Mouse (Mus musculus): ENCODE measurements around the gene Wdr78.

The Wdr78 gene

GRCm38 (mm10) chr4:103114184-103115111 is at the start of gene Wdr78, which contains the start of gene Mier1:
Gene Wdr78, minus strand, starts transcription at chr4:103114555.
Gene Mier1, plus strand, starts transcription at chr4:103114390.
- DNase-seq, result peak; percentile 97

DNA sequence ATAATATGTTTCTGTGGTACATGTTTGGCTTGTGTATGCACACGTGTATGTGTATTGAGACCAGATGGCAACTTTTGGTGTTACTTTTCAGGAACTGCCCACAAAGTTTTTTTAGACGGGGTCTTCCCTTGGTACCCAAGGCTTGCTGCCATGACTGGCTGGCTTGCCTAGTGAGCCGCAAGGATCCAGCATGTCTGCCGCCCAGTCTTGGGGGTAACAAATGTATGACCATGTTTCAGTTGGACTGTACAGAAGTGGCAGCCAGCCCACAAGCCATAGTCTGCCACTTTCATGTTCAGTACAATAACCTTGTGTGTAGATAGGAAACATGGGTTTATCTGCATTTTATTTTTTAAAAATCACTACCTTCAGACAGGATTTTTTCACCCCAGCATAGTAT is 44.4 kb upstream of the Wdr78 start:
- DNase-seq, result no peak

DNA sequence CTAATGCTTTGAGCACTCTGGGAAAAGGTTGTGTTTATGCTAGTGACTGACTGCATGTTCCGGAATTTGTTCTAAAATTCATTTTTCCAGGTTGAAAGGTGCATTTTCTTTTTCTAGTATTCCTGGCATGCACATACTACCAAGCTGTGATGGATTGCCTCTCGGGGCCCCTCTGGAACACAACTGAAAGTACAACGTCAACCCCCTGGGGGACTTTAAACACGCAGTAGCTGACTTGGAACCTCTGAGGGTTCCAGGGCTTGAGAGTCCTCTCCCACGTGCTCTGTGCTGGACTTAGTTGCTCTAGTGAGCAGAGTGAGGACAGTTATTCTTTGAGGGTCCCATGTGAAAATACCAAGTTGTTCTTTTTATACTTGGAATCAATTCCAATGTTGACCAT is 37.6 kb upstream of the Wdr78 start:
- DNase-seq, result no peak

DNA sequence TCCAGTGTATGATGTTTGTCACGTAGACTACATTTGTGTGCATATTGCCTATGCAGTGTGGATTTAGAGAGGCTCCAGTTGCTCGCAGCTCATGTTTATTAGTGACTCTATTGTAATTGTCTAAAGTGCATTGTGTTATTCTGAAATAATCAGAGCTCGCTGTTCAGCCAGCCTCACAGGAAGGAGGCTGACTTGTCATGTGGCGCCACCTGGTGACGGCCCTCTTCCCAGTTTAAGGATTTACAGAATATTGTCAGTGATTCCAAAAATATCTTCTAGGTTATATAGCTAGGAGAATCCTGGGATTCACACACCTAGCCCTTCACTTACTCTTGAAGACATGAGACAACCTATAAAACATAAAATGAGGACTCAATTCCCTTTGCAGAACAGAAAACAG is 32.0 kb upstream of the Wdr78 start:
- DNase-seq, result peak; percentile 92

DNA sequence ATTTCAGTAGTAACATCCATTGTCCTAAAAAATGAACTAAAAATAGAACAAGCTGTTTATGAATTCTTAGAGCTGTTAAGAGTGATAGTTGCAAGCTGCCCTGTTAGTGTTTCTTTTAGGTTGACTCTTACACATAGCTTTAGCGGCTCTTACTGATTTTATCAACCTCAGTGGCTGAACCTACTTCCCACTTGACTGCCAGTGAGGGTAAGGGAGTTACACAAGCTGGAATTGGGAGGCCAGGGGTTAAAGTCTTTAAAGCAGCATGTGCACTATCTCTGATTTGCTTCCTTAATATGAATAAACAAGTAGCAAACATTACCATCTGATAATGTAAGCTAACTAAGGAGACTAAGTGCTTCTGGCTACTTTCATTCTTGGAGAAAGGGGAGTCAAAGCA is 22.6 kb upstream of the Wdr78 start:
- no peak for DNase-seq

- DNase-seq, result no peak
Observed at GRCm38 (mm10) chr4:103126533-103126932, 12.2 kb upstream of the Wdr78 start.

DNA sequence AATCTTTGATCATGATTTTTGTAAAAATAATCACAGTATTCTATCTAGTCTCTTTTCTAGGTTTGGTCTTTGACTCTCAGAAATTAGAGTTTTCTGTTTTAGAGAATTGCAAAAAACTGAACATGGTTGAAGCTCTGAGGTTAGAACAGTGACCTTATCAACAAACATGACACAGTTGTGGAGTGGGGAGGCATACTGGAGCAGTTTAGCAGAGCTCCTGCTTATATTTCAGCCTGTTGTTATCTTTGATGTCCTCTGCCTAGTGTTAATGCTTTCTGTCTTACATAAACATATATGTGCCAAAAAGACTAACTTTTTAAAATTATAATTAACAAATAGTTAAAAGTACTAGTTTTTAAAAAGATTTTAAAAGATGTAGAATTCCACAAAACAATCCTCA is 9.3 kb upstream of the Wdr78 start:
- DNase-seq, result no peak

DNA sequence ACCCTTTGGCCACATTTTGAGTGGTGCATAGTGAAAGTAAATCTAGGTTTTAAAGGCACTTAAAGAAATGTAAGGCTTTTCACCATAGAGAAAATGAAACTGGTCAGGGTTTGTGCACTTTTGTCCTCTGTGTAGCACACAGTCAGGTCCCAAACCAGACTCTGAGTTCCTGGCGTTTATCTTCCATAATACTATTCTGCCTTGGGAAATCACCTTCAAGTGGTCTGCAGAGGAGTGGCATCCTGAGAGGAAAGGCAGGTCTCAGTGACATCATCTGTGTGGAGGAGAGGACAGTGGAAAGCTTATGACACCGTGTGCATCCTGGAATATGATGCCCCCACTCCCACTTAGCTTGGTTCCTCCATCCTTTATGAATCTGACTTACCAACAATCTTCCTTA is 8.7 kb upstream of the Wdr78 start:
- DNase-seq, result peak; percentile 23

DNA sequence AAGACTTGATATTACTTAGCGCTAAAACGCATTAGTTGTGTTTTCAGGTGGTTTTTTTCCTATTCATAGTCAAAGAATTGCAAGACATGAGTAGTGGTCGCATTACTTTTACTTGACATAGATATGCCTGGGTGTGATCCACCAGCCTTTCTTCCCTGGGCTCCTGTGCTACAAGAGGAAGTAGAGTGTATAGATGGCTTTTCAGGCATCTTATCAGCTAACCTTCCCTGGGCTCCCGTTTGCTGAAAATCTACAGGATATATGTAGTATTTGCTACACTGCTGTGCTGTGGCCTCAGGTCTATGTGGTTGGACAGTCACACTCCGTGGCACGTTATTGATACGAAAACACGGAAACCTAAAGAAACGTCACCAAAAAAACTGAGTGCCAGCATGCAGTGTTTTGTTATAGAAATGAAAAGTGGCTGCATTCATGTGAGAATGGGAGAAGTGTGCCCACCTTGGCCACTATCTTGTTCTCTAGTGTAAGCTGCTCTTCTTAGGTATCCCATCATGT is 6.6 kb upstream of the Wdr78 start:
- no peak for DNase-seq

DNA sequence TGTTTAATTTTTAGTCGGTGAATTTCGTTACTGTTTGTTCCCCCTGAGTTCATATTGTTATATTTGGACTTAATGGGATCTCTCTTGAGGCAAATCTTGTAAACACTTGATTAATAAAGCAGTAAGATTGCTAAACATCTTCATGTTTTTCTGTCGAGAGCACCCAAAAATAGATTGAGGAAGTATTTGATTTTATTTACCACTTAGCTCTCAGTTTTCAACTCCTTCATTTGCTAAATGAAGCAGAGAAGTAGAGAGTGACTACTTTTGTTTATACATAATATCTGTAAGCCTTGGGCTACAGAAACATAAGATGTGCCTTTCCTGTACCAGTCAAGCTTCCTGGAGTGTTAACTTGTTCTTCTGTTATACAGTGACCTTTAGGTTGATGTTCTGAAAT is 6.0 kb upstream of the Wdr78 start:
- no peak for DNase-seq

DNA sequence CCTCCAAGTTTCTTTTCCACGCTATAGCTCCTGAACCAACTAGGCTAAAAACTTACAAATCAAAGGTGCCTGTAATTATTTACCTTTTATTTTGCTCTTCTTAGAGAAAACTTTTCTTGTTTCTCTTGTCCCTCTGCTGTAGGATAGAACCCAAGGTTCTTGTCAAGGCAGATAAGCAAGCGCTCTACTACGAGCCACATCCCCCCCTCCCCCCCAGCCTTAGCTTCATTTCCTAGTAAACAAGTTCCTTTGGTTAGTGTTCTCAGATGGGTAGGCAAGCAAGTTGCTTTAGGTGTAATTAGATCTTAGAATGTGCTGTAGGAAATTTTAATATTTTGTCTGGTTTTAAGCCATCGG is 5.7 kb upstream of the Wdr78 start:
- DNase-seq, result no peak

- DNase-seq, result peak; percentile 81
Observed at GRCm38 (mm10) chr4:103119229-103120027, 5.1 kb upstream of the Wdr78 start.

GRCm38 (mm10) chr4:103118888-103119228 is 4.5 kb upstream of the Wdr78 start:
- DNase-seq, result no peak

DNA sequence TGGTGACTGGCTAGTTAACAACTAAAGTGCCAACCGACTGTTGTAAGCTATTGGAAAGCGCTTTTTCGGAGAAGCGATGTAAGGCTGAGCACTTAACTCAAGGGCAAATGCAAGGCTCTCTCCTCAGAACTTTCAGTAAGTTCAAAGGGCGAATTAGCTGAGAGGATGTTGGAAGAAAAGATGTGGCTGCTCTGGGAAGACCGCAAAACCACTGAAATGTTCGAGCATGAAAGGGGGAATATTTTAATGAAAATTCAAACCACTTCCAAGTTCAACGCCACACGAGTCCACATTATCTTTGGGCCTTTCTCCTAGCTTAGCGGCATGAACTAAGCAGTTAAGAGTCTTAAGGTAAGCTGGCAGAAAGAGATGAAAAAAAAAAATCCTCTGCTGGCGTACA is 953 bp downstream of the Wdr78 start:
- no peak for DNase-seq

GRCm38 (mm10) chr4:103112651-103113050 is 1.7 kb downstream of the Wdr78 start:
- DNase-seq, result peak; percentile 87

DNA sequence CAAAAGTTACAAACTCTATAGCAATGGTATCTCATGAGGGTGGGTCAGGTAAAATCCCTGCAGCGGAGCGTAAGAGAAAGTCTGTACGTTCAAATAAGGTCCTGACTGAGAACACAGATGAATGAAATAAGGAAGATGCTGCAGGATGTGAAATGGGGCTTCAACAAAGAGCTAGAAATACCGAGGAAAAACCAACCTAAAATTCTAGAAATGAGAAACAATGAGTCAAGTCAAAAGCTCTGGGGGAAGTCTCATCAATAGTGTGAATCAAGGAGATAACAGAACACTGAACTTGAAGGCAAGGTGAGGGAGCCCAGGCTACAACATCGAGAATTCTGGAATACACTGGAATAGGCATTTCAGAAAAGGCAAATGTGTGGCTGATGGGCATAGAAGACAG is 15.8 kb downstream of the Wdr78 start:
- DNase-seq, result no peak

DNA sequence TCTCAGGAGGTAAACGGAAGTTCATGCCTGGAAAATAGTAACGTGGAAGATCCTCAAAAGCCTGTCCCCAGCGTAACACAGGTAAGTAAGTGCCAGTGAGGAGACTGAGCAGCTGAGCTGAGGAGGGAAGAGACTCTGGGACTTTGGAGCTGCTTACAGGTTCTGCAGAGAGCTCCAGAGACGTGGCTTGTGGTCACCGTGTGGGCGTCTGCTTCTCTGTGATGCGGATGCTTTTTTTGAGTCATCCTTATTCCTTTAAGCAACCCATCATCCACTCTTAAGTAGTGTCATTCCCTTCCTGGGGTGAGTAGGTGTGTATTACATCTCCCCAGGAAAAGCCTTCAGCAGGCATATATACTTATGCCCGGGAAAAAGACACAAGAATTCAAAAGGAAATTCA is 18.4 kb downstream of the Wdr78 start:
- no peak for DNase-seq

GRCm38 (mm10) chr4:103085237-103085636 is 29.1 kb downstream of the Wdr78 start:
- no peak for DNase-seq

DNA sequence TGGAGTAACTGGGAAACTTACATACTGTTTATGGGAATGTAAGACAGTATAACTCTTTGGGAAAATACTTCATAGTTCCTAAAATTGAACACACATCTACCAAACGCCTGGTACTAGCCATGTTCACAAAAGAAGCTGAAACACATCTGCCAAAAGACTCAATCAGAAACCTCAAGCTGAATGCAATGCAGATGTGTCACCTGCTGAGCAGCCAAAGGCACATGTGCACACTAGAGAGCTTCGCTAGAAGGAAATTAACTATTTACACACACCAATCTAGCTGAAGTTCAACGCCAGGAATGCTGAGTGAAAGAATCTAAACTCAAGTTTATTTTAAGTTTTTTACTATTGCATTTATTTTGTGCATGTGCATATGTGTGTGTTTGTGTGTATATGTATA is 43.7 kb downstream of the Wdr78 start:
- DNase-seq, result no peak

- DNase-seq, result no peak
Observed at GRCm38 (mm10) chr4:103067906-103068655, 46.3 kb downstream of the Wdr78 start.

DNA sequence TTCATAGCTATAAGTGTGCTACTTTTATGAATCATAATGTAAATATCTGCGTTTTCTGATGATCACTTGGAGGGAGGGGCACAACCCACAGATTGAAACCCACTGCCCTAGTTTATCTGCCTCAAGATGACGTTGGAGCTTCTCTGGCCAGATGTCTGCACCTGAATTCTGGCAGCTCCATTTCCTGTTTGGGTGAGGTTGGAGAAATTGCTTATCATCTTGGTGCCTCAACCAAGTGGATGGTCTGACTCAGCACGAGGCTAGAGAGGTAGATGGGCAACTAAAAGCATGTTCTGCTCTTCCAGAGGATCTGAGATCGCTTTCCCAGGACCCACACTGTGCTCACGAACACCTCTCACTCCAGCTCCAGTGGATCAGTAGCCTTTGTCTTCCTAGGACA is 49.4 kb downstream of the Wdr78 start:
- DNase-seq, result no peak

GRCm38 (mm10) chr4:103064421-103064820 is 49.9 kb downstream of the Wdr78 start:
- DNase-seq, result no peak

DNA sequence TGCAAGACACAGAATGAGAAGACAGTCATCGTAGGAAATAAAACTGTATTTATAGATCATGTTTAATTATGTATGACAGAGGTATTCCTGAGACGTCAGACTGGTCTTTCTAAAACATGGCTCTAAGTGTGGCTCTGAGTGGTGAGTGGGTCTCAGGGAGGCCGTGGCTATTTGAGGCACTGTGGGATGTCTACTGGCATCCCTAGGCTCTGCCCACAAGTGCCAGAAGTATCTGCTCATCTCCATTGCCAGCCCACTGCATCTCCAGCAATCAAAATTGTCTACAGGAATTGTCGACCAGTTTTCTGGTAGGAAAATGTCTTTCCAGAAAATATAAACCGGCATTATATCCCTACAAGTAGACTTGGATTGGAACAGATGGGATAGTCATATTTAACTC is 57.4 kb downstream of the Wdr78 start:
- no peak for DNase-seq

Data from lung, postnatal 36 days (tissue).